Mouse (Mus musculus) leukemia stem cell, adult 10-12 weeks (primary cell): Measurements from ENCODE around the gene Jade3. TPM values are rescaled to one million over a fixed set of nuclear protein-coding genes. Genes with fewer than 3 reads are reported as not detected.

Source experiments
- polyA plus RNA-seq: library from polyadenylated mRNA; stranded (reverse); fragments of >175 nt; gene quantifications from 2 replicates; pipeline ENCODE4 v1.2.3, GENCODE M21; 2012; ENCODE audit warnings: low replicate concordance

The Jade3 gene
- 0.06 and 0.67 TPM in 2 replicates for polyA plus RNA-seq

GRCm38 (mm10) chrX:20425140-20425838 lies at the start of gene Jade3:
TSS of gene Jade3 (plus strand) at chrX:20425688.

GRCm38 (mm10) chrX:20549532-20549931 lies 124.0 kb downstream of the Jade3 start, which contains the start of gene Rgn:
TSS of gene Rgn (plus strand) at chrX:20549787.

Other genes with a start within 250 kb of the Jade3 start
- gene Slc9a7, start 133.9 kb upstream of the Jade3 start, polyA plus RNA-seq = 2.2 and 6.4 TPM in 2 replicates
- gene Rp2, start 61.2 kb upstream of the Jade3 start, polyA plus RNA-seq = 1.3 and 6.0 TPM in 2 replicates
- not detected in 2 replicates for gene Rgn, start 124.1 kb downstream of the Jade3 start, polyA plus RNA-seq
- gene Rbm10, start 191.8 kb downstream of the Jade3 start, polyA plus RNA-seq = 68.0 and 150 TPM in 2 replicates
- gene Ndufb11, start 191.9 kb downstream of the Jade3 start, polyA plus RNA-seq = 178 and 281 TPM in 2 replicates
- gene Uba1, start 232.6 kb downstream of the Jade3 start, polyA plus RNA-seq = 42.0 and 148 TPM in 2 replicates